Mouse (Mus musculus): Measurements from ENCODE around the gene Pgbd5. TPM values are rescaled to one million over a fixed set of nuclear protein-coding genes. Genes with fewer than 3 reads are reported as not detected.

The Pgbd5 gene
- polyA plus RNA-seq, 1 experiment from 2014 or later, result 0.93 TPM

DNA sequence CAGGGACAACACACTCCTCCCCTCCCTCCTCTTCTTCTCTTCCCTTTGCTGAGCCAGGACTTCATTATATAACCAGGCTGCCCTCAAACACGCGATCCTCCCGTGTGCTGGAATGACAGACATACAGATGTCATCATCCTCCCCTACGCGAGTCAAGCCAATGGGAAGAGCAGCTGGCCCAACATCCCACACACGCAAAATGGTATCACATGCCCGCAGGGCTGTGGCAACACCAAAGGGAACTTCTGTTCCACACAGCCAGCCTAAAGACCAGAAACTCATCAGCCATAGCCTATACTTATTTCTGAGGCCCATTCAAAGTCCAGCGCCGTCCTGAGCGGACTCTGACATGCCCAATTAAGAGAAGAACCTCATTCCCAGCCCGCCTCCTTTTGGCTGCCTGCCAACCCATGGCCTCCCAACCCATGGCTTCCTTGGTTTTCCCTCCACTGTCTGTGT, 40.0 kb downstream of the Pgbd5 start:
- H3K36me3 ChIP-seq, result no peaks in the 10 kb centered on the region
- H3K27me3 ChIP-seq, result no peaks in the 10 kb centered on the region
- WGBS, result 79% methylated on average over 11 of the region's 11 CpGs
- no peaks in the 10 kb centered on the region for H3K9me3 ChIP-seq (replicated peaks)
- H3K27ac ChIP-seq, result no peak overlapping the region
- H3K4me1 ChIP-seq, result no peaks in the 10 kb centered on the region
- H3K4me2 ChIP-seq, result no peak overlapping the region
- H3K4me3 ChIP-seq (replicated peaks), result no peak overlapping the region
- no peak for ATAC-seq (replicated peaks; ENCODE audit: low FRiP score)
- no peak overlapping the region for H3K9ac ChIP-seq

DNA sequence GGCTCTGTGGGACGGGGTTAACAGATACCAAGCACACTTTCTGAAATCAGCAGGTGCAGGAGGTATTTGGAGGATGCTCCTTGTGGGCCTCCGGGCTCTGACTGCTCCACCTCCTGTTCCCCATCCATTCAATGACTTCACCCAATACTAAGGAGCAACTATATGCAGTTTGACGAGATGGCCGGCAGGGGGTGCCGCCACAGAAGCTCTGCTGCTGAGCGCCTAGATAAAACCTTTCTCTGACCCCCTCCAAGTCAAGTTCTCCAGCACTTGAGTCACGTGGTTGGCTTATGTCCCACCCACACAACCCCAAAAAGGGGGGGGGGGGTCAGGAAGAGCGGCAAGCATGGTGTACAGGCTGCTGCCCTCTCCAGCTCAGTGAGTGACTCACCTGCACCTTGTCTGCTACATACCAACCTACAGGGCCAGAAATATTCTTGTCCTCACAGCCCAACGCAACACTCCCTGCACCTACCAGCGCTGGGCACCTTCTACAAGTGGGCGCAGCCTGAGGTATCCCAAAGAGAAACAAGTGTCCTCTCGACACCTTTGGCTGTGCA, 40.5 kb downstream of the Pgbd5 start:
- no peak overlapping the region for H3K4me3 ChIP-seq (replicated peaks)
- WGBS, result 39% methylated on average over 12 of the region's 12 CpGs
- H3K27me3 ChIP-seq, result no peaks in the 10 kb centered on the region
- no peak for ATAC-seq (replicated peaks; ENCODE audit: low FRiP score)
- H3K9me3 ChIP-seq (replicated peaks), result no peaks in the 10 kb centered on the region
- H3K27ac ChIP-seq, result no peak overlapping the region
- H3K36me3 ChIP-seq, result no peaks in the 10 kb centered on the region
- H3K4me2 ChIP-seq, result no peak overlapping the region
- H3K9ac ChIP-seq, result no peak overlapping the region
- H3K4me1 ChIP-seq, result no peaks in the 10 kb centered on the region

DNA sequence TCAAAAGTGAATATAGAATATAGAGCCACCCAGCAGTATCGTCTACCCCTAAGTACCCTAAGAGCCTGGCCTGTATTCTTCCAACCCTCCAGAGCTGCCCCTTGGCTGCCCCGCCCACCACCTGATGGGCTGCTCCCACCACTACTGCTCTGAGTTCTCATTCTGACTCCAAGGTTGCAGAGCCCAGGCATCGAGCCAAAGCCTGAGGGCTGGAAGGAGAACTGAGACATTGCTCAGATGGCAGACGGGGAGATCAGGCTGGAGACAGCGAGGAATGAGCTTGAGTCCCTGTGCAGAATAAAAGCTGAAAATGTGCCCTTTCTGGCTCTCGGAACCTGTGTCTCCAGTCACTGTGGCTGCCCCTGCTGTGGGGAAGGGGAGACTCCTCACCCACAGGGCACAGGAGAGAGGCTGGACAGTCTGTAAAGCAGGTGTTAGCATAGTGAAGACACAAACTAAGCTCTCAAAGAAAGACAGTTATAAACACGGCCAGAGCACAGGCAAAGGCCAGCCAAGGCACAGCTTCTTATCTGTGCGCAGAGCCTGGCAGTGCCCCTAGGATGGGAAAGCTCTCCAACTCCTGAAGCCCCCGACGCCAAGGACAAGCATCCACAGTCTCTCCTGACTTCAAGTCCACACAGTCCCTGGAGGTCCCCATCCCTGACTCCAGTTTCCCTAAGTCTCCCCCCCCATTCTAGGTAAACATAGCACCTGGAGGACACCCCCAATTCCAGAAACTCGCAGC, 42.0 kb downstream of the Pgbd5 start:
- H3K27me3 ChIP-seq, result no peaks in the 10 kb centered on the region
- no peaks in the 10 kb centered on the region for H3K4me1 ChIP-seq
- no peak overlapping the region for H3K4me3 ChIP-seq (replicated peaks)
- H3K4me2 ChIP-seq, result no peak overlapping the region
- H3K27ac ChIP-seq, result no peak overlapping the region
- no peaks in the 10 kb centered on the region for H3K36me3 ChIP-seq
- H3K9ac ChIP-seq, result no peak overlapping the region
- WGBS, result 77% methylated on average over 11 of the region's 11 CpGs
- no peak for ATAC-seq (replicated peaks; ENCODE audit: low FRiP score)
- no peaks in the 10 kb centered on the region for H3K9me3 ChIP-seq (replicated peaks)

DNA sequence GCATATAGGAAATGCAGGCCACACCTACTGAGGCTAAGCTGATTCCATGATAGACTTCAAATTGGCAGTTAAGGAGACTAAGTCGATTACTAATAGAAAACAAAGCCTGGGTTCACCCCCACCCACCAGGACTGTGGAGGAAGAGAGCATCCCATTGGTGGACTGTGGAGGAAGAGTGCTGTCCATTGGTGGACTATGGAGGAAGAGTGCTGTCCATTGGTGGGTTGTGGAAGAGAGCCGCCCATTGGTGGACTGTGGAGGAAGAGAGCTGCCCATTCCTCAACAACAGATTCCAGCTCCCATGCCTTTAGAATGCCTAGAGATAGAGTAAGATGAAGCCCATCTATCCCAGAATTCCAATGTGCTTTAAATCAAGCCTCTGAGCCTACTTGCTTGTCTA, 42.9 kb downstream of the Pgbd5 start:
- H3K4me1 ChIP-seq, result no peaks in the 10 kb centered on the region
- 79% methylated on average over 2 of the region's 2 CpGs for WGBS
- no peak overlapping the region for H3K4me3 ChIP-seq (replicated peaks)
- H3K27ac ChIP-seq, result no peak overlapping the region
- H3K4me2 ChIP-seq, result no peak overlapping the region
- H3K9me3 ChIP-seq (replicated peaks), result no peaks in the 10 kb centered on the region
- no peak overlapping the region for H3K9ac ChIP-seq
- no peaks in the 10 kb centered on the region for H3K27me3 ChIP-seq
- H3K36me3 ChIP-seq, result no peaks in the 10 kb centered on the region
- ATAC-seq (replicated peaks; ENCODE audit: low FRiP score), result no peak

DNA sequence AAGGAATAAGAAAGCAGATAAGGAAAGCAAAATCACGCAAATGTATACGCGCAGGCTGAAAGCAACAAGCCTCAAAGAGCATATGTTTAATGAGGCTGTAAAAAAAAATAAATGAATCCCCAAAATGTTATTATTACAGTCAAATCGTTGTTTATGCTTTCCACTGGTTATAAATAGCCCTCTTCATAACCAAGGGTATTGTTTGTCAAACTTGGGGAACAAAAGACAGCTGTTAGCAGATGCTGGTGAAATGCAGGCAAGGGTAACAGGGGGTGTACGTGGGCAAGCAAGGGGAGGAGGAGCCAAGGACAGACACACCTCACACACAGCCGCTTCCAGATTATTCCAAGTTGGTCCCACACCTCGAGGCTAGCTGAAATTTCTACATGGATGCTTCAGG, 44.1 kb downstream of the Pgbd5 start:
- no peak overlapping the region for H3K27ac ChIP-seq
- no peak for ATAC-seq (replicated peaks; ENCODE audit: low FRiP score)
- H3K36me3 ChIP-seq, result no peaks in the 10 kb centered on the region
- no peak overlapping the region for H3K4me3 ChIP-seq (replicated peaks)
- no peak overlapping the region for H3K9ac ChIP-seq
- H3K4me1 ChIP-seq, result no peaks in the 10 kb centered on the region
- H3K9me3 ChIP-seq (replicated peaks), result no peaks in the 10 kb centered on the region
- WGBS, result 68% methylated on average over 7 of the region's 7 CpGs
- H3K4me2 ChIP-seq, result no peak overlapping the region
- no peaks in the 10 kb centered on the region for H3K27me3 ChIP-seq

DNA sequence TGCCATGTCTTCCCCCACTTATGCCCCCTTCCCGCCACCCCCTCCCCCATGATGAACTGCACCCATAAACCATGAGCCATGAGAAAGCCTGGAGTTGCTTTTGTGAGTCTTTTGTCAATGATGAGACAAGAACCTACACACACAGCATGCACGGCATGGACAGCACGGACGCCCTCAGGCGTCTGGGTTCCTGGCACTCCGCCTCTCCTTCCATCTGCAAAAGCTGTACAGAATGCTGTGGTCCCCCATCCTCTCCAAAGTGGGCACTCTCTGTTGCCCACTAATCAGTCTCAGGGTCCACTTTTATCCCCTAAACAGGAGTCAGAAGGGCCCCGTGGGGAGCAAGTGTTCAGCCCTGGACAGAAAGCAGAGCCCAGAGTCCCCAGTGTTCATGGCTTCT, 44.5 kb downstream of the Pgbd5 start:
- H3K4me1 ChIP-seq, result no peaks in the 10 kb centered on the region
- H3K4me3 ChIP-seq (replicated peaks), result no peak overlapping the region
- H3K27me3 ChIP-seq, result no peaks in the 10 kb centered on the region
- H3K4me2 ChIP-seq, result no peak overlapping the region
- H3K9me3 ChIP-seq (replicated peaks), result no peaks in the 10 kb centered on the region
- no peak overlapping the region for H3K9ac ChIP-seq
- no peak for ATAC-seq (replicated peaks; ENCODE audit: low FRiP score)
- WGBS, result 80% methylated on average over 7 of the region's 7 CpGs
- H3K36me3 ChIP-seq, result no peaks in the 10 kb centered on the region
- no peak overlapping the region for H3K27ac ChIP-seq

DNA sequence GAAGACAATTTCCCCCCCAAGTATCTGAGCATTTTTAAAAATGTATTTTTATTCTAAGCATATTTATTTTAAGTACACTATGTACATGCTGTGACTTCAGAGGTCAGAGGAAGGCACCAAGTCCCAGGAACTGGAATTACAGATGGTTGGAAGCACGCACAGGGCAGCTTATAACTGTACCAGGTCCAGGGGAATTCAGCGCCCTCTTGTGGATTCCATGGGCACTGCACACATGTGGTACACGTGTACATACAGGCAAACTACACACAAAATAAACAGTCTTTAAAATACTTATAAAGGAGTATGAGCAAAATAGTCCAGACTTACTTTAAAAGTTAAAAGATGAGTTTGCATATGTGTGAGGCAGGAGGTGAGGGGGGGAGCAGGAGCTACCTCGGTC, 45.5 kb downstream of the Pgbd5 start:
- Histone ChIP-seq H3K4me3 (replicated peaks) (no peak overlapping the region), H3K27ac (no peak overlapping the region), H3K9me3 (replicated peaks) (no peaks in the 10 kb centered on the region), H3K4me1 (no peaks in the 10 kb centered on the region), H3K36me3 (no peaks in the 10 kb centered on the region), H3K27me3 (no peaks in the 10 kb centered on the region), H3K4me2 (no peak overlapping the region), H3K9ac (no peak overlapping the region)
- 87% methylated on average over 4 of the region's 4 CpGs for WGBS
- ATAC-seq (replicated peaks; ENCODE audit: low FRiP score), result no peak

DNA sequence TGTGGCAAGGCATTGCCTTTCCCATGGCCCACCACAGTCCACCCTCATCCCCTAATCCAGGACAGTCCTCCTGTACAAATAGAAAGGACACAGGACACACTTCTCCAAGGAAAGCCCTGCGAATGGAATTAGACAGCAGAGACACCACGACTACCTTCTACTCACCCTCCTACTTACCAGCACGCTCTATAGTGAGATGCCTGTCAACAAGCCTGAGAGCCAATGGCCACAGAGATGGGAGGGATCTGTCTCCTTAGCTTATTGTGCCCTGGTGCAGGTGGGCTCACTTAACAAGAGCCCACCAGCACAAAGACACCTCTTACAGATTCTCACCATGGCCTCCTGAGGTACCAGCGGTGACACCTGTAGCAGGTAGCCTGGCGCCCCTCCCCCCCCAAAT, 46.4 kb downstream of the Pgbd5 start:
- H3K27ac ChIP-seq, result no peak overlapping the region
- WGBS, result 80% methylated on average over 5 of the region's 5 CpGs
- ATAC-seq (replicated peaks; ENCODE audit: low FRiP score), result no peak

DNA sequence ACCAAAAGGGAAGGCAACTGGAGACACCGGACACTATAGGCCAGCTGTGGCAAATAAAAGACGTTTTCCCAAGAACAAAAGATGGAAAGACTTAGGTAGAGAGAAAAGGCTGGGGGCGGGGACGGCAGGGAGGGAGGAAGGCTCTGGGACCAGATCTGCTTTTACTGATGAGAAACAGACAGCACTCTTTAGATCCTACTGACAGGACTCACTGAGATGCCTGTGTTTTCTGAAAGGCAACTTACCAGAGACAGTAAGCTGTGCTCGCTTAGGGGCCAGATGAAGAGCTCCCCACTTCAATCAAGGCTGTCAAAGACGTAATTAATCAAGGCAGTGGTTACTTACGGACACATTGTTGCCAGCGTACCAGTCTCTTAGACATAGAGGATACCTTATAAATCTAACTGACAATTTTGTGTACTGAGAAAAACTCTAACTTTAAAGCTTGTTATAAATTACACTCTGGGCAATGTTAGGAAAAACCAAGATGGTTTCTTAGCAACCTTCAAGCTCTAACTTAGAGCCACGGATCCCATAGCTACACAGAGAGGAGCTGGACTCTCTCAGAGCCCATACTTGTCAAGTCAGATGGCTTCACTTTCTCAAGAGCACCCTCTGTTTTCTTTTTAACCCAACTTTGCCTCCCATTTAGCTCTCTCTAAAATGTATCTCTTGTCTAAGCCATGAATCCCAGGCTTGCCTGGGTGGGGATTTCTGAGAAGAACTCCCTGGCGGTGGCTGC, 47.0 kb downstream of the Pgbd5 start:
- WGBS, result 59% methylated on average over 10 of the region's 10 CpGs
- Histone ChIP-seq H3K27ac (no peak overlapping the region), H3K36me3 (no peaks in the 10 kb centered on the region), H3K27me3 (no peaks in the 10 kb centered on the region), H3K9me3 (replicated peaks) (no peaks in the 10 kb centered on the region), H3K4me3 (replicated peaks) (no peak overlapping the region), H3K4me1 (no peaks in the 10 kb centered on the region), H3K4me2 (no peak overlapping the region), H3K9ac (no peak overlapping the region)
- ATAC-seq (replicated peaks; ENCODE audit: low FRiP score), result no peak

More for the DNA sequence above, 46.4 kb downstream of the Pgbd5 start:
- Histone ChIP-seq H3K4me1 (no peaks in the 10 kb centered on the region), H3K9me3 (replicated peaks) (no peaks in the 10 kb centered on the region), H3K36me3 (no peaks in the 10 kb centered on the region), H3K4me2 (no peak overlapping the region), H3K4me3 (replicated peaks) (no peak overlapping the region), H3K27me3 (no peaks in the 10 kb centered on the region), H3K9ac (no peak overlapping the region)

DNA sequence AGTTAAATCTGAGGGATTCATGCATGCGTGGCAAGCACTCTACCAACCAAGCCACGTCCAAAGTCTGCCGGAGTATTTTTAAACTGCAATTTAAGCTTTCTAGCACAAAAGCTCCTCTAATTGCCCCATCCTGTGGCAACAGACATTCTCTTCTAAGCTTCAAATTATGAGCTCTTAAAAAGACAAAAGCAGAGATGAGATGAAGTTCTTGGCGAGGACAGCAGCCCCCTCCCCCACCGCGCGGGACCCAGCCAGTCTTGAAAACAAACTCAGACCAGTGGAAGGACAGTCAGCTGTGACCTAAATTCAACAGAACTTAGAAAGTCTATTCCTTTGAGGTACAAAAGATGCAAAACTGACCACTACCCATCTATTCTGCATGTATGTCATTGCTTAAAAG, 48.3 kb downstream of the Pgbd5 start:
- Histone ChIP-seq H3K27ac (no peak overlapping the region), H3K9ac (no peak overlapping the region), H3K4me1 (no peaks in the 10 kb centered on the region), H3K4me2 (no peak overlapping the region), H3K9me3 (replicated peaks) (no peaks in the 10 kb centered on the region), H3K4me3 (replicated peaks) (no peak overlapping the region), H3K27me3 (no peaks in the 10 kb centered on the region), H3K36me3 (no peaks in the 10 kb centered on the region)
- no peak for ATAC-seq (replicated peaks; ENCODE audit: low FRiP score)
- WGBS, result 85% methylated on average over 7 of the region's 7 CpGs

DNA sequence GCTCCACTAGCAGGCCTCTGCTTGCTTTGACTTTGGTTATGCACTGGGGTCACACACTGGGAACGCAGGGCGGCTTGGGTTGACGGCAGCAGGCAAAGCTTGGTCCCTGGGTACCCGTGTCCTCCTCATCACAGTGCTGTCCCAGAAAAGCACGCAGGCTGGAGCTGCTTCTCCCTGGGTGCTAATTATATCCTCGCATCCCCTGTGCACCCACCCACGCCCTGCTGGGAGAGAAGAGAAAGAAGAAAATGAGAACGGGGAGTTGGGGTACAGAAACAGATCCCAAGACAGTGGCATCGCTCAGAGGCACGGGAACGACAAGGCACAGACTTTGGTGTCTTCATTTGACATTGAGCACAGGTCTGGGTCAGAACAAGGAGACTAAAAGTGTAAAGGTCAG, 50.0 kb downstream of the Pgbd5 start:
- no peak for ATAC-seq (replicated peaks; ENCODE audit: low FRiP score)
- Histone ChIP-seq H3K4me3 (replicated peaks) (no peak overlapping the region), H3K4me1 (no peaks in the 10 kb centered on the region), H3K27me3 (no peaks in the 10 kb centered on the region), H3K9ac (no peak overlapping the region), H3K27ac (no peak overlapping the region), H3K4me2 (no peak overlapping the region), H3K36me3 (no peaks in the 10 kb centered on the region), H3K9me3 (replicated peaks) (no peaks in the 10 kb centered on the region)
- 88% methylated on average over 11 of the region's 11 CpGs for WGBS

DNA sequence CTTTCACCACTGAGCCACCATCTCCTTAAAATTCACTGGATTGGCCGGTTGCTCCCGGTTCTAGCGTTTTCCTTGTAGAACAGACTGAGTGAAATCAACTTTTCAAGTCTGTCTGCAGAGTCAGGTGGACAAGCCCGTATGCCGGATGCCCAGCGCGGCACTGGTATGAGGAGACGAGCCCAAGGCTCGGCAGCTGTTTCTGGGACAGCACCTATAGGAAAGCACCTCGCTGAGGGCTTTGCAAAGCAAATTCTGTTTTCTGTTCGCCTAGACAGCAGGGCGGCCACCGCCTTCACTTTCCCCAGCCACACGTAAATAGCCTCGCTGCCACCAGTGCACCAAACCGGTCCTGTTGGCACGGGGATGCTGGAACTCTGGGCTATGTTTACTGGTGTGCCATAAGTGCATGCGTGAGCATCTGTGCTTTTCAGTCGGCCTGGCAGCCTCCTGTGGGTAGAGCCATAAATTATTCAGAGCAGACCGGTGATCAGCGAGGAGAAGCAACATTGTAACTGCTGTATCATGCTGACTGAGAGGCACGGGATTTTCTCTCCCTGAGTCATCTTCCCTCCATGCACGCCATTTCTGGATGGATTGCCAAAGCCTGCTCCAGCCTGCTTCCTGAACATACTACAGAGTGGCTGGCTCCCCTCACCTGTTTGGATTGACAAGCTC, 53.1 kb downstream of the Pgbd5 start:
- Histone ChIP-seq H3K36me3 (no peaks in the 10 kb centered on the region), H3K4me1 (no peaks in the 10 kb centered on the region), H3K27me3 (no peaks in the 10 kb centered on the region), H3K4me3 (replicated peaks) (no peak overlapping the region), H3K27ac (no peak overlapping the region), H3K9ac (no peak overlapping the region), H3K4me2 (no peak overlapping the region), H3K9me3 (replicated peaks) (no peaks in the 10 kb centered on the region)
- WGBS, result 76% methylated on average over 23 of the region's 23 CpGs
- no peak for ATAC-seq (replicated peaks; ENCODE audit: low FRiP score)

Data from kidney, embryonic 15.5 days (tissue).